Mouse (Mus musculus) liver, postnatal 0 days (tissue): ENCODE data around the gene M1ap.

Experiments used
- CTCF ChIP-seq: sonication (generic); IDR thresholded peaks from 2 replicates; pipeline ENCODE4 v1.5.1; 2016; ENCODE audit warnings: antibody characterized with exemption, low read depth
- EP300 ChIP-seq: IDR thresholded peaks from 2 replicates; pipeline ENCODE4 v1.6.1; 2016; ENCODE audit warnings: antibody characterized with exemption, low read depth, mild to moderate bottlenecking

DNA sequence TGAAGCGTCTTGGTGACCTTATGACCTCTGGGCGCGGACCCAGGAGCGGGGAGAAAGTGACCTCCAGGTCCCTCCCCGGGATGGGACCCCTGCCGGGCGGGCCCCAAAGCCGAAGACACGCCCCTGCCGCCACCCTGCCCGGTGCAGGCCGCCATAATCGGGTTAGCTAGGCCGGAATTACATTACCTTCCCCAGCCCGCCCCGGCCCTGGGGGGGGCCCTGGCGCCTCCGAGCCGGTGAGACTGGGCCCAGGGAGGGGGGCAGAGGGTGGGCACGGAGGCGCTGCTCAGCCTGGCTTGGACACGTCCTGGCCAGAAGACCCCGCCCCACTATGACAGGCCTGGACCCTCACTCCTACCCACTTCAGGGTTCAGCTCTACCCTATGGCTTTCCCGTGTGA lies 124.5 kb downstream of the M1ap start:
- TF ChIP-seq EP300 (no peak), CTCF (no peak)
